Mouse (Mus musculus) liver, postnatal 0 days (tissue): ENCODE results near the gene Armcx4. TPM values are rescaled to one million over a fixed set of nuclear protein-coding genes. Genes with fewer than 3 reads are reported as not detected.

Experiments
- ATAC-seq: fragments of 200-750 bp; cut with Nextera tagmentation; 2 replicates; pipeline ENCODE4 v1.8.0; 2017; ENCODE audit warnings: mild to moderate bottlenecking, moderate library complexity
- DNase-seq: peaks from one replicate; pipeline ENCODE4 v3.0.0-alpha.2; 2016
- H3K27ac ChIP-seq: fragments of 300-500 bp; sonication (generic); 2 replicates; pipeline ENCODE4 v1.5.1; 2014; ENCODE audit warnings: antibody characterized with exemption, moderate library complexity, mild to moderate bottlenecking, low read depth
- H3K27me3 ChIP-seq: fragments of 300-500 bp; sonication (generic); 2 replicates; pipeline ENCODE4 v1.6.1; 2014; ENCODE audit warnings: low read length, control low read depth, mixed read lengths; ENCODE audit not compliant: insufficient read depth
- H3K36me3 ChIP-seq: fragments of 300-500 bp; sonication (generic); replicated peaks from 2 replicates; pipeline ENCODE4 v1.6.1; 2014; ENCODE audit warnings: mild to moderate bottlenecking, control low read depth, low read length, moderate library complexity, mixed read lengths; ENCODE audit not compliant: insufficient read depth
- H3K4me1 ChIP-seq: fragments of 300-500 bp; sonication (generic); 2 replicates; pipeline ENCODE4 v1.6.1; 2014; ENCODE audit warnings: antibody characterized with exemption, mild to moderate bottlenecking, control low read depth; ENCODE audit not compliant: insufficient read depth
- H3K4me2 ChIP-seq: fragments of 300-500 bp; sonication (generic); 2 replicates; pipeline ENCODE4 v1.6.1; 2014; ENCODE audit warnings: low read depth, mild to moderate bottlenecking, low read length, moderate library complexity, mixed read lengths
- H3K4me3 ChIP-seq: fragments of 300-500 bp; sonication (generic); 2 replicates; pipeline ENCODE4 v1.5.1; 2014; ENCODE audit warnings: low read depth, low read length
- H3K9ac ChIP-seq: fragments of 300-500 bp; sonication (generic); replicated peaks from 2 replicates; pipeline ENCODE4 v1.6.1; 2014; ENCODE audit warnings: mild to moderate bottlenecking, moderate library complexity
- H3K9me3 ChIP-seq: fragments of 300-500 bp; sonication (generic); 2 replicates; pipeline ENCODE4 v1.6.1; 2016; ENCODE audit warnings: mild to moderate bottlenecking, control low read depth, low read length, mixed read lengths
- CTCF ChIP-seq: sonication (generic); IDR thresholded peaks from 2 replicates; pipeline ENCODE4 v1.5.1; 2016; ENCODE audit warnings: antibody characterized with exemption, low read depth
- EP300 ChIP-seq: IDR thresholded peaks from 2 replicates; pipeline ENCODE4 v1.6.1; 2016; ENCODE audit warnings: antibody characterized with exemption, low read depth, mild to moderate bottlenecking
- WGBS: fragments of 180-500 bp; shearing (Covaris S2); extraction: QIAGEN DNeasy Blood & Tissue Kit; methylation state at CpG from one replicate; pipeline ENCODE4 v1.1.7; 2014; ENCODE audit not compliant: insufficient replicate concordance; 5-methylcytosine and 5-hydroxymethylcytosine counted together
- polyA plus RNA-seq: library from polyadenylated mRNA; unstranded; fragments of >200 nt; fragmentation: Nextera tagmentation; extraction: Ambion mirVana; gene quantifications from 2 replicates; pipeline ENCODE4 v1.2.1, GENCODE M21; 2015

The Armcx4 gene
- polyA plus RNA-seq, 1 experiment from 2014 or later: 0.61 TPM

DNA sequence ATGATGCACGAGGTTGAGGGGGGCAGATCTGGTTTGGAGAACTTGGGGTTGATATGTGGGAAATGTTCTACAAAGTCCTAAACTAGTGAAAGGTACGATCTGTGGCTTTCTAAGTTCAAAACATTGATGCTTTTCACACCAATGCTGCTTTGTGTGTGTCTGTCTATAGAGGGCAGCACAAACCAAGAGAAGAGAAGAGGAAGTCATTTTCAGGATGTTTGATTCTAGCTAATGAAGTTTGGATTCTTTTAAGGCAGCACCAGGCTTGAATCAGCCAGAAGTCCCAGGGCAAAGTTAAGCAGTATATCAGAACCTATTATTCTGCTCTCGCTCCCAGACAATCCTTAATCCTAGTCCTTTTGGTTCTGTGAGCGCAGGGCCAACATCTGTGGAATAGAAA lies 43.5 kb downstream of the Armcx4 start:
- no peaks in the 10 kb centered on the region for H3K9me3 ChIP-seq
- H3K4me1 ChIP-seq: no peaks in the 10 kb centered on the region
- no peak overlapping the region for H3K4me2 ChIP-seq
- 50% methylated on average over 4 of the region's 4 CpGs for WGBS
- TF ChIP-seq EP300 (no peak), CTCF (peak; percentile 66)
- no peak overlapping the region for H3K4me3 ChIP-seq
- no peaks in the 10 kb centered on the region for H3K27me3 ChIP-seq
- DNase-seq: no peak
- no peaks in the 10 kb centered on the region for H3K36me3 ChIP-seq
- H3K27ac ChIP-seq: no peak overlapping the region
- no peak for ATAC-seq
- no peak overlapping the region for H3K9ac ChIP-seq

DNA sequence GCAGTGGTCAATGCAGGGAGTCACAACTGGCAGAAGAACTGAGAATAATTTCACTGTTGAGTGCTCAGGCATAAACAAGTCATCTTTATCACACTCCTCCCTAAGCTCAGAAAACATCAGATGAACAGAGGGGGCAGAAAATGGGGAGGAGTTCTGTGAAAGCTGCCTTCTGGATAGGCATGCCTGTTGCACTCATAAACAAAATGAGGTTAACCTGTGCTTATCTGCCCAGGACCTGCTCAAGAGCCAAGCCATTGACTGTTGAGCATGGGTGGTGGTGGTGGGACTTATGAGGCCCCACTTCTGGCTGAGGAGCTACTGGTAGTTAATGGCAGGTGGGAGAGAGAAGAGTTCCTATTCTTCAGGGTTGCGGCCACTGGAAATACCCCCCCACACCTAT lies 51.5 kb downstream of the Armcx4 start:
- Histone ChIP-seq H3K9ac (no peak overlapping the region), H3K9me3 (no peaks in the 10 kb centered on the region), H3K27me3 (no peaks in the 10 kb centered on the region), H3K27ac (no peak overlapping the region), H3K4me2 (no peak overlapping the region), H3K4me3 (no peak overlapping the region), H3K36me3 (no peaks in the 10 kb centered on the region), H3K4me1 (no peaks in the 10 kb centered on the region)
- TF ChIP-seq CTCF (no peak), EP300 (no peak)
- 83% methylated on average over 1 of the region's 1 CpGs for WGBS
- DNase-seq: no peak
- ATAC-seq: no peak

DNA sequence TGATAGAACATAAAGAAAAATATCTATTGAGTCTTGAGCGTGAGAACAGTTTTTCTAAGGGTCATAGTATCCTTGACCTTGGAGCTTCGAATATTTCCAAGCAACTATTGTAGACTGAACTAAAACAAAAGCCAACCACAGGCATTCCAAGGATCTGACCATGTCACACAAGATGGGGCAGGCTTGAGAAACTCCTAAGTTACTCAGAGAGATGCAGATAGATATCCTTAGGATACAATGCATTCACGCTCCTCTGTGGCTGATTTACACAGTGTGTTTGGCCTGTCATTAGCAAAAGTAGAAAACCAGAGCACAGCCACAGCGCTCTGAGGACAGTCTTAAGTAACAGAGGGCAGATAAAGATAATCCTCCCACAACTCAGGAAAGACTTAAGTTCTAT lies 52.8 kb downstream of the Armcx4 start:
- DNase-seq: no peak
- Histone ChIP-seq H3K9ac (no peak overlapping the region), H3K4me2 (no peak overlapping the region), H3K27me3 (no peaks in the 10 kb centered on the region; the same call in 1 of the 2 replicates), H3K36me3 (no peaks in the 10 kb centered on the region), H3K4me3 (no peak overlapping the region), H3K9me3 (no peaks in the 10 kb centered on the region), H3K4me1 (no peaks in the 10 kb centered on the region), H3K27ac (no peak overlapping the region)
- ATAC-seq: no peak
- 53% methylated on average over 4 of the region's 4 CpGs for WGBS
- TF ChIP-seq CTCF: no peak
- no peak for TF ChIP-seq EP300

DNA sequence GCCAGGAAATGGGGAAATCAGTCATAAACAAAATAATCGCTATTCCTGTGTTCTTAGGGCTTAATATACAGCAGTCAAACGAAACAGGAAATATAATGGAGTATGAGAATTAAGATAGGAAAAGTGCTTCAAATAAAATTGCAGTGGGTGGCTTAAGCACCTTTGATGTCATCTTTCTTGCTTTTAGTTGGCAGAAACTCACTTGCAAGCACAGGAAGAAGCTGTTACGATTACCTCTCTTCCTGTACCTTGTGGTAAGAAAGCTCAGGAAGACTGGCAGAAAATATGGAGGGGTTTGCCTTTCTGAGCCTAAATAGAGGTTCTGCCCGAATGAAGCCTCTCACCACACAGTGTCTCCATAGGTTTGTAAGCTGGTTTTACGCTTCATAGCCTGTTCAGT lies 55.5 kb downstream of the Armcx4 start:
- Histone ChIP-seq H3K4me3 (no peak overlapping the region), H3K27me3 (no peaks in the 10 kb centered on the region; the same call in 1 of the 2 replicates), H3K4me1 (no peaks in the 10 kb centered on the region), H3K9me3 (no peaks in the 10 kb centered on the region), H3K9ac (no peak overlapping the region), H3K27ac (no peak overlapping the region), H3K36me3 (no peaks in the 10 kb centered on the region), H3K4me2 (no peak overlapping the region)
- DNase-seq: no peak
- 52% methylated on average over 5 of the region's 5 CpGs for WGBS
- TF ChIP-seq CTCF (no peak), EP300 (no peak)
- no peak for ATAC-seq

Other genes with a start within 250 kb of the Armcx4 start
- gene Taf7l, start 210.0 kb upstream of the Armcx4 start, polyA plus RNA-seq: not detected in 2 replicates
- 106 and 115 TPM in 2 replicates for gene Timm8a1, start 144.7 kb upstream of the Armcx4 start, polyA plus RNA-seq
- 10.9 and 11.9 TPM in 2 replicates for gene Btk, start 102.9 kb upstream of the Armcx4 start, polyA plus RNA-seq
- gene Rpl36a, start 100.9 kb upstream of the Armcx4 start, polyA plus RNA-seq: 306 and 323 TPM in 2 replicates
- gene Gla, start 85.4 kb upstream of the Armcx4 start, polyA plus RNA-seq: 2.8 and 3.2 TPM in 2 replicates
- 50.6 and 55.7 TPM in 2 replicates for gene Hnrnph2, start 85.3 kb upstream of the Armcx4 start, polyA plus RNA-seq
- 3.8 and 3.9 TPM in 2 replicates for gene Armcx1, start 31.4 kb downstream of the Armcx4 start, polyA plus RNA-seq
- 2.6 and 3.0 TPM in 2 replicates for gene Armcx6, start 64.9 kb downstream of the Armcx4 start, polyA plus RNA-seq
- 10.8 and 12.0 TPM in 2 replicates for gene Armcx3, start 70.1 kb downstream of the Armcx4 start, polyA plus RNA-seq
- gene Armcx2, start 122.7 kb downstream of the Armcx4 start, polyA plus RNA-seq: 3.6 and 4.0 TPM in 2 replicates